In the genomic region with DNA sequence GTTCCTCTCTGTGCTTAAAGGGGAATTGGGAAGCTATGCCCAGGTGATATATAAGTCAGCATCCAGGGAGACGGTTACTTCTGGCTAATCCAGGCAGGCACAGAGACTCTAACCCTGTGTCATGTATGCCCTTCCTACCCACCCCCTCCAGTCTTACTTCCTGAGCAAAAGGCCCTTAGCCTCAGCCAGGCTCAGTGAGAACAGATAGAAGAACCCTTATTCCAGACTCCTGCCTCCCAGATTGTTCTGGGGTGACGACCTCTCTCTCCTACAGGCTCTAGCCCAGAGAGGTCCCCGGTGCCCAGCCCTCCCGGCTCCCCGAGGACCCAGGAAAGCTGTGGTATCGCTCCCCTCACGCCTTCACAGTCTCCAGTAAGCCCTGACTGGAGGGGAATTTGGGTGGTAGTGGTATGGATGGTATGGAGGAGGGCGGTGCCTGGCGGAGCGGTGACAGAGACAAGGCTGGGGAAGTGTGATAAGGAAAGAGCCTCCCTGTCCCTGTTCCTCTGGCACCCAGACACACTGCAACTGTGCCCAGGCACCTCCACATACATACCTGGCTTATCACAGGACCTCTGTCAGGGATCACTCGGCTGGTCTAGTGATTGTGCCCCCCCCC, we compare ENCODE assay signal across 9 mouse cellular contexts. TPM values are rescaled to one million over a fixed set of nuclear protein-coding genes. Genes with fewer than 3 reads are reported as not detected.
DNase-seq lines count a peak whose midpoint lies in the region; ATAC-seq and TF ChIP-seq lines count a peak whose summit lies in the region.
"Had no signal": no experiment of that assay in that cellular context is flagged by ENCODE, and none has a peak within 500 bp of the region (broad histone marks: within the 10 kb centered on the region; RNA-seq: fewer than 3 reads in every experiment).

No protein-coding gene starts in this region.

- H3K36me3 ChIP-seq in intestine, embryonic 16.5 days (ENCODE audit: control insufficient read depth, insufficient read depth, low read length), result no peaks in the 10 kb centered on the region
- H3K36me3 ChIP-seq in spleen, adult 2 months (ENCODE audit: control insufficient read depth, insufficient read depth, low read length), result no peaks in the 10 kb centered on the region

- H3K27me3 ChIP-seq in intestine, embryonic 16.5 days (replicated peaks; ENCODE audit: control insufficient read depth, insufficient read depth, low read length), result no peaks in the 10 kb centered on the region
- H3K27me3 ChIP-seq in spleen, adult 2 months (ENCODE audit: control insufficient read depth, insufficient read depth, low read length), result no peaks in the 10 kb centered on the region
- no peaks in the 10 kb centered on the region for H3K27me3 ChIP-seq in cerebellum, adult 2 months (ENCODE audit: control insufficient read depth, insufficient read depth, low read length)

- peak; percentile 77 for ATAC-seq in intestine, embryonic 16.5 days

- H3K9me3 ChIP-seq in intestine, embryonic 16.5 days (ENCODE audit: control insufficient read depth, low read length), result no peaks in the 10 kb centered on the region

- H3K4me3 ChIP-seq in layer of hippocampus, adult 2 months, result no peak overlapping the region
- H3K4me3 ChIP-seq in cortical plate, adult 2 months (ENCODE audit: insufficient read depth, low read length), result no peak overlapping the region
- H3K4me3 ChIP-seq in intestine, embryonic 16.5 days (ENCODE audit: low read length), result no peak overlapping the region
- no peak overlapping the region for H3K4me3 ChIP-seq in spleen, adult 2 months (ENCODE audit: extremely low read depth, insufficient read depth, insufficient read length)
- H3K4me3 ChIP-seq in cerebellum, adult 2 months (replicated peaks; ENCODE audit: insufficient read depth, low read depth, low read length), result no peak overlapping the region

- 63% methylated on average over 11 of the region's 11 CpGs for WGBS in intestine, embryonic 16.5 days
- 86% methylated on average over 11 of the region's 11 CpGs for WGBS in spleen, adult 2 months
- WGBS in cerebellum, adult 2 months, result 79% methylated on average over 11 of the region's 11 CpGs

- no peak for DNase-seq in layer of hippocampus, adult 2 months (ENCODE audit: low spot score in 2 of 2)
- DNase-seq in layer of hippocampus, postnatal 25 days (ENCODE audit: extremely low spot score in 1 of 2, low spot score in 1 of 2), result no peak
- no peak for DNase-seq in spleen, adult 2 months (ENCODE audit: low read depth in 1 of 2, low spot score in 2 of 2)
- no peak for DNase-seq in cerebellum, adult 2 months
- no peak for DNase-seq in thymus, postnatal 10 days (ENCODE audit: low spot score in 2 of 2)
- DNase-seq in layer of hippocampus, postnatal 36 days, result no peak

- no peak for TF ChIP-seq POLR2A in cortical plate, adult 2 months (IDR thresholded peaks at IDR 0.05; ENCODE audit: extremely low read depth, insufficient read depth, low read length)
- no peak for TF ChIP-seq POLR2A in spleen, adult 2 months (IDR thresholded peaks at IDR 0.05; ENCODE audit: low read depth, low read length)
- TF ChIP-seq POLR2A in cerebellum, adult 2 months (IDR thresholded peaks at IDR 0.05; ENCODE audit: borderline replicate concordance, insufficient read depth, low read length), result no peak

- no peak overlapping the region for H3K9ac ChIP-seq in intestine, embryonic 16.5 days (ENCODE audit: low read depth, low read length)

- peak overlapping the region; percentile 61; the same call in 1 of the 2 replicates for H3K27ac ChIP-seq in layer of hippocampus, adult 2 months
- 0 out of 2 replicates have a peak overlapping the region, but pooled peaks have one; percentile 11 for H3K27ac ChIP-seq in cortical plate, adult 2 months (ENCODE audit: insufficient read depth, low read length)
- no peak overlapping the region for H3K27ac ChIP-seq in intestine, embryonic 16.5 days (ENCODE audit: low read length)
- H3K27ac ChIP-seq in spleen, adult 2 months (ENCODE audit: insufficient read depth, low read length), result peak overlapping the region; percentile 30; the same call in 1 of the 2 replicates
- H3K27ac ChIP-seq in cerebellum, adult 2 months (ENCODE audit: insufficient read depth, low read length), result no peak overlapping the region

- no peak for TF ChIP-seq CTCF in layer of hippocampus, adult 2 months (conservative IDR thresholded peaks at IDR 0.05)
- no peak for TF ChIP-seq CTCF in cortical plate, adult 2 months (IDR thresholded peaks at IDR 0.05; ENCODE audit: extremely low read depth, insufficient read depth, low read length)
- TF ChIP-seq CTCF in spleen, adult 2 months (IDR thresholded peaks at IDR 0.05; ENCODE audit: extremely low read depth, insufficient read depth, insufficient read length, insufficient replicate concordance), result no peak
- TF ChIP-seq CTCF in cerebellum, adult 2 months (IDR thresholded peaks at IDR 0.05; ENCODE audit: borderline replicate concordance, insufficient read depth, low read depth, low read length), result no peak

- no peaks in the 10 kb centered on the region for H3K4me1 ChIP-seq in cortical plate, adult 2 months (ENCODE audit: control insufficient read depth, insufficient read depth, low read length)
- H3K4me1 ChIP-seq in intestine, embryonic 16.5 days (ENCODE audit: control insufficient read depth, insufficient read depth, low read length), result peaks cover 9% of the 10 kb centered on the region
- peaks cover 3% of the 10 kb centered on the region; the same call in 1 of the 2 replicates for H3K4me1 ChIP-seq in spleen, adult 2 months (ENCODE audit: control insufficient read depth, insufficient read depth, insufficient read length)
- H3K4me1 ChIP-seq in cerebellum, adult 2 months (ENCODE audit: control insufficient read depth, insufficient read depth, low read length), result no peaks in the 10 kb centered on the region

- no peak overlapping the region for H3K4me2 ChIP-seq in intestine, embryonic 16.5 days (ENCODE audit: low read depth, low read length)

RNA-seq across cellular contexts. Expression of a gene that starts 2.3 kb away (rescaled TPM):
- not detected for total RNA-seq in layer of hippocampus, adult 2 months (2021)
- not detected for total RNA-seq in layer of hippocampus, postnatal 25 days (2021)
- not detected in 2 replicates for polyA plus RNA-seq in cortical plate, adult 2 months (2012; rRNA removed)
- not detected in 2 replicates for polyA plus RNA-seq in intestine, embryonic 16.5 days (2015; fragmentation: Nextera tagmentation; extraction: Ambion mirVana)
- polyA plus RNA-seq in spleen, adult 2 months (2012; rRNA removed), result not detected in 2 replicates
- not detected in 2 replicates for polyA plus RNA-seq in cerebellum, adult 2 months (2012; rRNA removed)
- not detected for total RNA-seq in layer of hippocampus, postnatal 36 days (2021)
- total RNA-seq: left cerebral cortex, adult 18-20 months had no signal

RNA-seq across cellular contexts. Expression of a gene that starts 8.6 kb away (rescaled TPM):
- total RNA-seq in layer of hippocampus, adult 2 months (2021), result 1 to 10 TPM; 9.1 to 9.5 TPM
- total RNA-seq in layer of hippocampus, postnatal 25 days (2021), result 1 to 10 TPM; 6.5 to 8.6 TPM
- 10.2 and 10.5 TPM in 2 replicates for polyA plus RNA-seq in cortical plate, adult 2 months (2012; rRNA removed)
- polyA plus RNA-seq in intestine, embryonic 16.5 days (2015; fragmentation: Nextera tagmentation; extraction: Ambion mirVana), result 8.3 and 8.4 TPM in 2 replicates
- polyA plus RNA-seq in spleen, adult 2 months (2012; rRNA removed), result 2.0 and 2.1 TPM in 2 replicates
- 7.8 and 8.0 TPM in 2 replicates for polyA plus RNA-seq in cerebellum, adult 2 months (2012; rRNA removed)
- total RNA-seq in layer of hippocampus, postnatal 36 days (2021), result 1 to 10 TPM; 7.5 to 9.1 TPM

RNA-seq across cellular contexts. Expression of a gene that starts 24.3 kb away (rescaled TPM):
- total RNA-seq in layer of hippocampus, adult 2 months (2021), result 10 to 100 TPM; 46.0 to 46.7 TPM
- 10 to 100 TPM; 55.5 to 66.7 TPM for total RNA-seq in layer of hippocampus, postnatal 25 days (2021)
- 110 and 130 TPM in 2 replicates for polyA plus RNA-seq in cortical plate, adult 2 months (2012; rRNA removed)
- 138 and 160 TPM in 2 replicates for polyA plus RNA-seq in intestine, embryonic 16.5 days (2015; fragmentation: Nextera tagmentation; extraction: Ambion mirVana)
- 60.1 and 80.5 TPM in 2 replicates for polyA plus RNA-seq in spleen, adult 2 months (2012; rRNA removed)
- polyA plus RNA-seq in cerebellum, adult 2 months (2012; rRNA removed), result 137 and 143 TPM in 2 replicates
- 10 to 100 TPM; 51.3 to 51.8 TPM for total RNA-seq in layer of hippocampus, postnatal 36 days (2021)

RNA-seq across cellular contexts. Expression of a gene that starts 44.2 kb away (rescaled TPM):
- total RNA-seq in layer of hippocampus, adult 2 months (2021), result 10 to 100 TPM; 72.3 to 78.8 TPM
- 10 to 100 TPM; 84.8 to 92.4 TPM for total RNA-seq in layer of hippocampus, postnatal 25 days (2021)
- polyA plus RNA-seq in cortical plate, adult 2 months (2012; rRNA removed), result 82.1 and 87.2 TPM in 2 replicates
- 9.5 and 9.7 TPM in 2 replicates for polyA plus RNA-seq in intestine, embryonic 16.5 days (2015; fragmentation: Nextera tagmentation; extraction: Ambion mirVana)
- polyA plus RNA-seq in spleen, adult 2 months (2012; rRNA removed), result 31.2 and 35.1 TPM in 2 replicates
- 66.2 and 72.5 TPM in 2 replicates for polyA plus RNA-seq in cerebellum, adult 2 months (2012; rRNA removed)
- total RNA-seq in layer of hippocampus, postnatal 36 days (2021), result 10 to 100 TPM; 73.9 to 76.5 TPM

RNA-seq across cellular contexts. Expression of a gene that starts 49.1 kb away (rescaled TPM):
- under 1 TPM; 0.20 to 0.46 TPM for total RNA-seq in layer of hippocampus, adult 2 months (2021)
- under 1 TPM; 0.22 to 0.31 TPM for total RNA-seq in layer of hippocampus, postnatal 25 days (2021)
- 0.21 and 0.35 TPM in 2 replicates for polyA plus RNA-seq in cortical plate, adult 2 months (2012; rRNA removed)
- polyA plus RNA-seq in intestine, embryonic 16.5 days (2015; fragmentation: Nextera tagmentation; extraction: Ambion mirVana), result 0.29 and 0.37 TPM in 2 replicates
- 36.1 and 42.3 TPM in 2 replicates for polyA plus RNA-seq in spleen, adult 2 months (2012; rRNA removed)
- 0.07 and 0.17 TPM in 2 replicates for polyA plus RNA-seq in cerebellum, adult 2 months (2012; rRNA removed)
- under 1 TPM; 0.27 to 0.33 TPM for total RNA-seq in layer of hippocampus, postnatal 36 days (2021)

Comparison
In these comparisons a context has a peak if more than half of its experiments do, and no peak if none do; other contexts are left out.
1. H3K27ac ChIP-seq: peak in layer of hippocampus, adult 2 months (single experiment), cortical plate, adult 2 months (single experiment) and spleen, adult 2 months (single experiment); none in intestine, embryonic 16.5 days (single experiment) and cerebellum, adult 2 months (single experiment).